Mouse (Mus musculus) C2C12 (cell line): Measurements from ENCODE around the gene Atp2b2.

Experiments
- CTCF ChIP-seq: IDR thresholded peaks from one replicate; pipeline ENCODE4 v1.5.1; 2011; ENCODE audit not compliant: control insufficient read depth, insufficient read depth, insufficient read length
- FOSL1 ChIP-seq: IDR thresholded peaks from one replicate; pipeline ENCODE4 v1.8.0; 2011; ENCODE audit warnings: mild to moderate bottlenecking, low read length; ENCODE audit not compliant: poor library complexity, insufficient read depth, severe bottlenecking
- MAX ChIP-seq: IDR thresholded peaks from one replicate; pipeline ENCODE4 v1.6.1; 2011; ENCODE audit warnings: mild to moderate bottlenecking, control low read depth
- MYOD1 ChIP-seq: IDR thresholded peaks from one replicate; pipeline ENCODE4 v1.6.1; 2011; ENCODE audit warnings: low read depth; ENCODE audit not compliant: control insufficient read depth, insufficient read length

DNA sequence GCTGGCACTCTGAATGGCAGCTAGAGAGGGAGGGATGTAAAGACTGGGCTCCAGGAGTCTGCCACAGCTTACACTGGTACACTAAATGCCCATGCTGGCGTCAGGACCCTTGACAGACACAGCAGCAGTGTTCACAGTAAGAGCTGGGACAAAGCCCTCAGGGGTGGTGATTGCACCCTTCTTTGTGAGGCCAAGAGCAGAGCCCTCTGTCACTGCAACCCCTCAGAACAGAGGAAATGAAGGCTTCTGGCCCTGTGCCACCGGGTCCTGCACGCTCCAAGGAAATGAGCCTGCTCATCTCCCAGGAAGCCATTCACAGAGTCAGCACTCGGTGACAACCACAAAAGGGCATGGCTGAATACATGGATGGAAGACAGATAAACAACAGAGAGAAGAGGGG is 55.7 kb downstream of the Atp2b2 start:
- TF ChIP-seq CTCF (no peak), MAX (no peak), FOSL1 (no peak), MYOD1 (no peak)
